Comparison of ENCODE assay signal across 8 mouse cellular contexts in the genomic region with DNA sequence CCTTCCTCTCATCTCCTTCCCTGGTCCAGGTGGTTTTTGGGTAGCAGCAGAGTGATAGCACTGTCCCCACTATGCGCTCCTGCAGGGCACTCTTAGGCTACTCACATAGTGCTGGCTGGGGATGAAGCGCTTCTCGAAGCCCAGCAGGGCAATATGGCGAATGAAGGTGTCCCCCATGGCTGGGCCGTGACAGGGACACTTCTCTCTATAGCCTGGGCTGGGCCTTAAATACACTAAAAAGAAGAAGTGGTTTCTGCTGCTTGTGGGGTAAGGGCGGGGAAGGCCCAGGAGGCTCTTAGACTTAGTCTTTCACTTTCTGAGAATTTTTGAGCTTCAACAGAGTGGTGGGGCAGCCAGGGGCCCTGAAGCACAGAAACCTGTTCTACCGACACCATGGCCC. TPM values are rescaled to one million over a fixed set of nuclear protein-coding genes. Genes with fewer than 3 reads are reported as not detected.
DNase-seq lines count a peak whose midpoint lies in the region; ATAC-seq and TF ChIP-seq lines count a peak whose summit lies in the region.
"Had no signal": no experiment of that assay in that cellular context is flagged by ENCODE, and none has a peak within 500 bp of the region (broad histone marks: within the 10 kb centered on the region; RNA-seq: fewer than 3 reads in every experiment).

Gene Ncf1, minus strand, starts transcription at position 235 of the 400 bp plus-strand sequence.

- H3K4me1 ChIP-seq in thymus, adult 2 months (replicated peaks; ENCODE audit: control insufficient read depth, insufficient read depth, low read length) = peaks cover 70% of the 10 kb centered on the region
- peaks cover 46% of the 10 kb centered on the region for H3K4me1 ChIP-seq in embryonic facial prominence, embryonic 15.5 days
- peaks cover 52% of the 10 kb centered on the region for H3K4me1 ChIP-seq in lung, embryonic 16.5 days (replicated peaks; ENCODE audit: control insufficient read depth, insufficient read depth, low read length)
- H3K4me1 ChIP-seq: hindbrain, embryonic 15.5 days had no signal

- no peak within 1 kb of the TSS for H3K4me2 ChIP-seq in embryonic facial prominence, embryonic 15.5 days (replicated peaks)
- no peak within 1 kb of the TSS for H3K4me2 ChIP-seq in lung, embryonic 16.5 days (ENCODE audit: low read depth, low read length)
- H3K4me2 ChIP-seq: hindbrain, embryonic 15.5 days had no signal

- H3K27ac ChIP-seq in thymus, adult 2 months (ENCODE audit: control insufficient read depth, insufficient read depth, low read length) = peak within 1 kb of the TSS; percentile 73
- H3K27ac ChIP-seq in embryonic facial prominence, embryonic 15.5 days (replicated peaks) = peak within 1 kb of the TSS; percentile 63
- peak within 1 kb of the TSS; percentile 71 for H3K27ac ChIP-seq in lung, embryonic 16.5 days (ENCODE audit: low read length)
- H3K27ac ChIP-seq in layer of hippocampus, adult 2 months = no peak within 1 kb of the TSS
- H3K27ac ChIP-seq: hindbrain, embryonic 15.5 days had no signal

- ATAC-seq in embryonic facial prominence, embryonic 15.5 days (ENCODE audit: insufficient number of reproducible peaks, low FRiP score, low TSS enrichment, low read depth) = no peak
- peak; percentile 18; the same call in 1 of the 2 replicates for ATAC-seq in lung, embryonic 16.5 days (ENCODE audit: low read depth)

- DNase-seq in thymus, adult 2 months = no peak
- DNase-seq in thymus, postnatal 14 days = no peak
- peak; percentile 89 for DNase-seq in splenic B cell, adult 2 months (ENCODE audit: low read depth, low spot score)
- DNase-seq in layer of hippocampus, adult 2 months (ENCODE audit: low spot score in 2 of 2) = no peak
- DNase-seq in ovary, postnatal 36 days (ENCODE audit: low spot score) = no peak

- no peak within 1 kb of the TSS for H3K9ac ChIP-seq in embryonic facial prominence, embryonic 15.5 days
- no peak within 1 kb of the TSS for H3K9ac ChIP-seq in lung, embryonic 16.5 days (ENCODE audit: low read length)
- H3K9ac ChIP-seq: hindbrain, embryonic 15.5 days had no signal

- 60% methylated on average over 7 of the region's 7 CpGs for WGBS in thymus, adult 2 months
- 71% methylated on average over 7 of the region's 7 CpGs for WGBS in embryonic facial prominence, embryonic 15.5 days
- 79% methylated on average over 7 of the region's 7 CpGs for WGBS in lung, embryonic 16.5 days

- no peaks in the 10 kb centered on the region for H3K27me3 ChIP-seq in thymus, adult 2 months (ENCODE audit: control insufficient read depth, insufficient read depth, low read length)
- H3K27me3 ChIP-seq in embryonic facial prominence, embryonic 15.5 days = no peaks in the 10 kb centered on the region
- H3K27me3 ChIP-seq in lung, embryonic 16.5 days (ENCODE audit: control insufficient read depth, insufficient read depth, low read depth, low read length) = no peaks in the 10 kb centered on the region
- no peaks in the 10 kb centered on the region for H3K27me3 ChIP-seq in splenic B cell, adult 2 months (ENCODE audit: control insufficient read depth, insufficient read depth, low read length, poor library complexity, severe bottlenecking)
- H3K27me3 ChIP-seq: hindbrain, embryonic 15.5 days had no signal

- H3K4me3 ChIP-seq in thymus, adult 2 months (ENCODE audit: control insufficient read depth, insufficient read depth, low read length) = no peak within 1 kb of the TSS; the same call in none of the 2 replicates
- H3K4me3 ChIP-seq in embryonic facial prominence, embryonic 15.5 days (replicated peaks) = no peak within 1 kb of the TSS
- no peak within 1 kb of the TSS for H3K4me3 ChIP-seq in lung, embryonic 16.5 days (ENCODE audit: low read length)
- H3K4me3 ChIP-seq in layer of hippocampus, adult 2 months = no peak within 1 kb of the TSS
- H3K4me3 ChIP-seq: hindbrain, embryonic 15.5 days had no signal

- no peak for TF ChIP-seq POLR2A in thymus, adult 2 months (IDR thresholded peaks at IDR 0.05; ENCODE audit: control insufficient read depth, extremely low read depth, insufficient read depth, low read length, poor library complexity)

- TF ChIP-seq CTCF in thymus, adult 2 months (IDR thresholded peaks at IDR 0.05; ENCODE audit: borderline replicate concordance, control insufficient read depth, extremely low read depth, insufficient read depth, low read length, poor library complexity) = no peak
- TF ChIP-seq CTCF in layer of hippocampus, adult 2 months (conservative IDR thresholded peaks at IDR 0.05) = no peak

- no peaks in the 10 kb centered on the region for H3K9me3 ChIP-seq in embryonic facial prominence, embryonic 15.5 days (replicated peaks)
- no peaks in the 10 kb centered on the region for H3K9me3 ChIP-seq in lung, embryonic 16.5 days (ENCODE audit: control insufficient read depth, low read length)
- H3K9me3 ChIP-seq: hindbrain, embryonic 15.5 days had no signal

- H3K36me3 ChIP-seq in thymus, adult 2 months (ENCODE audit: control insufficient read depth, insufficient read depth, low read length) = no peaks in the 10 kb centered on the region
- no peaks in the 10 kb centered on the region for H3K36me3 ChIP-seq in embryonic facial prominence, embryonic 15.5 days
- no peaks in the 10 kb centered on the region for H3K36me3 ChIP-seq in lung, embryonic 16.5 days (ENCODE audit: control insufficient read depth, insufficient read depth, low read length)
- H3K36me3 ChIP-seq in splenic B cell, adult 2 months (ENCODE audit: control insufficient read depth, insufficient read depth, low read length, poor library complexity, severe bottlenecking) = peaks cover 11% of the 10 kb centered on the region
- H3K36me3 ChIP-seq: hindbrain, embryonic 15.5 days had no signal

RNA-seq across cellular contexts. Expression of gene Ncf1, which starts in this region (rescaled TPM):
- polyA plus RNA-seq in thymus, adult 2 months (2012; rRNA removed) = 28.6 and 35.9 TPM in 2 replicates
- 10.2 and 10.3 TPM in 2 replicates for polyA plus RNA-seq in embryonic facial prominence, embryonic 15.5 days (2015; fragmentation: Nextera tagmentation; extraction: Ambion mirVana)
- polyA plus RNA-seq in lung, embryonic 16.5 days (2015; fragmentation: Nextera tagmentation; extraction: Ambion mirVana) = 9.0 and 10.4 TPM in 2 replicates
- total RNA-seq in layer of hippocampus, adult 2 months (2021) = 1 to 10 TPM; 7.2 to 9.0 TPM
